Mouse (Mus musculus): ENCODE results near the gene Zfp583. TPM values are rescaled to one million over a fixed set of nuclear protein-coding genes. Genes with fewer than 3 reads are reported as not detected.
"Not testable (repeated sequence)": the region's sequence is repeated elsewhere in the genome, so short reads cannot be mapped to it uniquely, and the experiment has no call there.

Gene Zfp583
- total RNA-seq (2021) = 1 to 10 TPM in 1 of 2 experiments, under 1 TPM in 1; 0.31 to 1.2 TPM
- long read RNA-seq, experiment 1, partial matches to known transcripts = 0 of 3 reads
- long read RNA-seq, experiment 1, other reads (novel, unspliced or antisense) = 1 of 3 reads
- long read RNA-seq, experiment 2 = 0 reads

GRCm38 (mm10) chr7:6331233-6331956 lies at the start of gene Zfp583:
Gene Zfp583 (minus strand): TSS chr7:6331285.
- peak; percentile 85 for DNase-seq
- H3K27ac ChIP-seq = peak within 1 kb of the TSS; percentile 84
- intact Hi-C loops (cut with DNase I) = no loop called here
- peak within 1 kb of the TSS; percentile 83 for H3K4me3 ChIP-seq
- no peak for TF ChIP-seq CTCF (IDR thresholded peaks at IDR 0.05)

DNA sequence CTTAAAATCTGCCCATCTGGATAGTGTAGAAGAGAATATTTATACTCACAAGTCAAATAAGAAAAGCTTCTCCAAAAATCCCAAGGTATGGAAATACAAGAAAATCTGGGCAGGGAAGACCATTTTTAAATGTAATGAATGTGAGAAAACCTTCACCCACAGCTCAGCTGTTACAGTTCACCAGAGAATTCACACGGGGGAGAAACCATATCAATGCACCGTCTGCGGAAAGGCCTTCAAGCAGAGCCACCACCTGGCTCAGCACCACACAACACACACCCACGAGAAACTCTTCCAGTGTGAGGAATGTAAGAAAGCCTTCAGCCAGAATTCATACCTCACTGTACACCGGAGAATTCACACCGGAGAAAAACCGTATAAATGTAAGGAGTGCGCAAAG lies 47.4 kb upstream of the Zfp583 start:
- no peak for DNase-seq
- no peak for TF ChIP-seq CTCF (IDR thresholded peaks at IDR 0.05)
- intact Hi-C loops (cut with DNase I) = no loop called here
- Histone ChIP-seq H3K4me3 (no peak overlapping the region), H3K27ac (no peak overlapping the region)

DNA sequence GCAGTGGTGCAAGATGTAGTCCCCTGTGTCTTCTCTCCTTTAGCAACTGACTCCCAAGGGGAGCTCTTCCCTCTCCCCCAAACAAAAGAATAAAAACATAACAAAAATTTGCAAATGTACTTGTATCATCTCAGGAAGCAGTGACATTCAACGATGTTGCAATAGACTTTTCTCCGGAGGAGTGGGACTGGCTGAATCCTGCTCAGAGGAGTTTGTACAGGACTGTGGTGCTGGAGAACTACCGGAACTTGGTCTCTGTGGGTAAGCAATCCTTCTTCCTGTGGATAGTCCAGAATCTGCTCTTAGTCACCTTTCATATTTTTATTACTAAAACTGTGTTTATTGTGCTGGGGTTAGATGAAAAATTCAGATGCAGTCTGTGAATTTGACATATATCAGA lies 41.9 kb upstream of the Zfp583 start:
- intact Hi-C loops (cut with DNase I) = no loop called here

GRCm38 (mm10) chr7:6369460-6369859 lies 38.4 kb upstream of the Zfp583 start:
- no peak overlapping the region for H3K4me3 ChIP-seq
- no peak for DNase-seq
- intact Hi-C loops (cut with DNase I) = loop anchor here (10.0 kb wide), 2 partner anchors 85 to 325 kb away; partner anchors contain the start of genes Zfp667 and Zim1
- H3K27ac ChIP-seq = no peak overlapping the region
- TF ChIP-seq CTCF (IDR thresholded peaks at IDR 0.05) = no peak

More for the DNA sequence above, 41.9 kb upstream of the Zfp583 start:
- DNase-seq = no peak
- TF ChIP-seq CTCF (IDR thresholded peaks at IDR 0.05) = no peak
- Histone ChIP-seq H3K27ac (no peak overlapping the region), H3K4me3 (no peak overlapping the region)

DNA sequence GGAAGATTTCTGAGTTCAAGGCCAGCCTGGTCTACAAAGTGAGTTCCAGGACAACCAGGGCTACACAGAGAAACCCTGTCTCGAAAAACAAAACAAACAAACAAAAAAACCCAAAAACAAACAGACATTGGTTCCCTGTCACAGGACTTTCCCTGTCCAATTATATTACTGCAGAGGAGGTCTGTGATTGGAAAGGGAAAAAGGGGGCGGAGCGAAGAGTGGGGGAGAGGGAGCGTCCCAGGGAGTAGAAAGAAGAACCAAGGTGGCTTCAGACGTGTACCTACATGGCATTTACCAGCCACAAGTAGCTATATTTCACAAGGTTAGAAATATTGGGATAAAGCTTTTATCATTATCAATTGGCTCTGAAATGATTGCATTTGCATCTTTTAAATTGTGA lies 37.1 kb upstream of the Zfp583 start:
- DNase-seq, H3K4me3 ChIP-seq, H3K27ac ChIP-seq: not testable (repeated sequence)
- intact Hi-C loops (cut with DNase I) = loop anchor here (10.0 kb wide), 2 partner anchors 83 to 327 kb away; partner anchors contain the start of genes Zfp667 and Zim1

DNA sequence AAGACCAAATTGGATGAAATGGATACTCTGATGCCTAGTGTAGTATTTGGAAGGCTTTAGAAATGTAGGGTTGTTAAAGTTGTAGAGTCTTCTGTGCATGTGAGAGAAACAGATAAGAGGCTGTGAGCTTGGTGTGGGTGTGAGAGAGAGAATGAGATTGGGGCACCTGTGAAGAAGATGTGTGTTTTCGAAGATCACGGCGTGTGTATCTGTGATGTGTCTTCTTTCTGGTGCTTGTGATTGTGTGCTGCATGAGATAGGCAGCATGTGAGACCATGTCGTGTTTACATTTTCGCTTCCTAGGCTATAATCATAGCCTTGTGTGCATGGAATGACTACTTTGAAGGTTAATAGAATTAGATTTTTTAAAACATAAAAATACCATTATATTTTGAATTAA lies 36.1 kb upstream of the Zfp583 start:
- TF ChIP-seq CTCF (IDR thresholded peaks at IDR 0.05) = no peak
- no peak overlapping the region for H3K4me3 ChIP-seq
- H3K27ac ChIP-seq = no peak overlapping the region
- DNase-seq = no peak
- intact Hi-C loops (cut with DNase I) = loop anchor here (10.0 kb wide), 2 partner anchors 82 to 328 kb away; partner anchors contain the start of genes Zfp667 and Zim1

DNA sequence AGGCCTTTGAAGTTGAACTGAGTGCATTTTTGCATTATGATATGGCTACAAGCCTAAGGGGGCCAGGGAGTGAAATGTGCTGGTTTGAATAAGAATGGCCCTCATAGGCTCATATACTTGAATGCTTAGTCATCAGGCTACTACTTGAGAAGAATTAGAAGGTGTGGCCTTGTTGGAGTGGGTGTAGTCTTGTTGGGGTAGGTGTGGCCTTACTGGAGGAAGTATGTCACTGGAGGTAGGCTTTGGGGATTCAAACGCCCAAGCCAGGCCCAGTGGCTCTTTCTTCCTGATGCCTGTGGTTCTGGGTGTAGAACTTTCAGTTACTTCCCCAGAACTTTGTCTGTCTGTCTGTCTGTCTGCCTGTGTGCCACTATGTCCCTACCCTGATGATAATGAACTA lies 33.7 kb upstream of the Zfp583 start:
- Histone ChIP-seq H3K4me3 (no peak overlapping the region), H3K27ac (no peak overlapping the region)
- no peak for DNase-seq
- intact Hi-C loops (cut with DNase I) = loop anchor here (5.0 to 10.0 kb wide), 5 partner anchors 48 to 553 kb away; partner anchors contain the start of genes Gm20715, Zfp667 and Zim1
- TF ChIP-seq CTCF (IDR thresholded peaks at IDR 0.05) = no peak

GRCm38 (mm10) chr7:6363047-6363488 lies 32.0 kb upstream of the Zfp583 start, which contains the start of gene Zfp78:
Gene Zfp78 (plus strand): TSS chr7:6363280.
- DNase-seq = peak; percentile 88
- intact Hi-C loops (cut with DNase I) = loop anchor here (2.0 to 10.0 kb wide), 6 partner anchors 20 to 554 kb away; partner anchors contain the start of genes Gm20715, Zfp28, Zfp667 and Zim1
- TF ChIP-seq CTCF (IDR thresholded peaks at IDR 0.05) = peak; percentile 22; the same call in 1 of the 2 replicates

GRCm38 (mm10) chr7:6362268-6363046 lies 31.4 kb upstream of the Zfp583 start:
- no peak for TF ChIP-seq CTCF (IDR thresholded peaks at IDR 0.05)
- Histone ChIP-seq H3K27ac (peak overlapping the region; percentile 92), H3K4me3 (peak overlapping the region; percentile 81)
- peak; percentile 98 for DNase-seq
- intact Hi-C loops (cut with DNase I) = loop anchor here (2.0 to 10.0 kb wide), 6 partner anchors 20 to 555 kb away; partner anchors contain the start of genes Gm20715, Zfp28, Zfp667 and Zim1

More at GRCm38 (mm10) chr7:6363047-6363488, 32.0 kb upstream of the Zfp583 start, which contains the start of gene Zfp78:
- Histone ChIP-seq H3K27ac (peak within 1 kb of the TSS; percentile 92), H3K4me3 (peak within 1 kb of the TSS; percentile 81)

DNA sequence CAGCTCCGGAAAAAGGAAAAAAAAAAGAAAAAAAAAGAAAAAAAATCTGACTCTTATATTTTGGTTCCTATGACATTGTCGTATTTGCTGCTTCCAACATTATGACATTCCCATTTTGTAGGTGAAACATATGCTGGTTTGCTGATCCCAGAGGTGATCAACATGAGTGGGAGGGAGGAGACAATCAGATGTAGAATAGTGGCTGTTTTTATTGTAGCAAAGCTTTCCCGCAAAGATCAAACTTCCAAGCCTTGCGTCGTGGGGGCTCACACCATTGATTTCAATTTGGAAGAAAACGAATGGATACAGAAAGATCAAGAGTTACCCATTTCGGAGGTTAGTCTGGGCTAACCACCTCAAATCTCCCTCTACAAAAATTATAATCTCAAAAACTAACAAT lies 30.7 kb upstream of the Zfp583 start:
- Histone ChIP-seq H3K4me3 (peak overlapping the region; percentile 81), H3K27ac (peak overlapping the region; percentile 80)
- no peak for TF ChIP-seq CTCF (IDR thresholded peaks at IDR 0.05)
- intact Hi-C loops (cut with DNase I) = loop anchor here (2.0 to 10.0 kb wide), 6 partner anchors 21 to 556 kb away; partner anchors contain the start of genes Gm20715, Zfp28, Zfp667 and Zim1
- DNase-seq = no peak

GRCm38 (mm10) chr7:6360477-6361060 lies 29.5 kb upstream of the Zfp583 start:
- H3K27ac ChIP-seq = no peak overlapping the region
- no peak overlapping the region for H3K4me3 ChIP-seq
- intact Hi-C loops (cut with DNase I) = loop anchor here (5.0 to 10.0 kb wide), 5 partner anchors 52 to 557 kb away; partner anchors contain the start of genes Gm20715, Zfp667 and Zim1
- DNase-seq = no peak
- TF ChIP-seq CTCF (IDR thresholded peaks at IDR 0.05) = no peak
